Mouse (Mus musculus) lung, postnatal 4 days (tissue): Measurements from ENCODE around the gene Tubg1.

Experiments used
- DNase-seq, 2 experiments: peaks; one replicate each; pipeline ENCODE4 v3.0.0; 2021

The Tubg1 gene

GRCm38 (mm10) chr11:101167211-101167962 lies 47.6 kb downstream of the Tubg1 start:
- no peak for DNase-seq

- no peak for DNase-seq
These were observed 48.2 kb downstream of the Tubg1 start for GRCm38 (mm10) chr11:101167963-101168300.

- DNase-seq = peak; percentile 38 to 74
These were observed 48.7 kb downstream of the Tubg1 start for GRCm38 (mm10) chr11:101168301-101168980.

- DNase-seq = no peak
These were observed 49.8 kb downstream of the Tubg1 start for GRCm38 (mm10) chr11:101169301-101170107.

GRCm38 (mm10) chr11:101170354-101170810 lies 50.6 kb downstream of the Tubg1 start, which contains the start of gene Cntnap1:
TSS of gene Cntnap1 (plus strand) at chr11:101170523.
- DNase-seq = peak; percentile 79 to 84

GRCm38 (mm10) chr11:101170811-101171610 lies 51.3 kb downstream of the Tubg1 start, which contains the start of gene Plekhh3:
TSS of gene Plekhh3 (minus strand) at chr11:101171351.
- peak; percentile 96 to 98 for DNase-seq

- DNase-seq = peak; percentile 81 to 83
These were observed 52.1 kb downstream of the Tubg1 start for GRCm38 (mm10) chr11:101171721-101172433.

GRCm38 (mm10) chr11:101172434-101172815 lies 52.7 kb downstream of the Tubg1 start:
- DNase-seq = no peak

GRCm38 (mm10) chr11:101173112-101173511 lies 53.4 kb downstream of the Tubg1 start:
- peak; percentile 76 to 82 for DNase-seq

- peak; percentile 87 to 90 for DNase-seq
These were observed 54.1 kb downstream of the Tubg1 start for GRCm38 (mm10) chr11:101173631-101174388.

GRCm38 (mm10) chr11:101174389-101174745 lies 54.6 kb downstream of the Tubg1 start:
- no peak for DNase-seq

GRCm38 (mm10) chr11:101174851-101175628 lies 55.3 kb downstream of the Tubg1 start, which contains the start of gene Ccr10:
TSS of gene Ccr10 (minus strand) at chr11:101175443.
- DNase-seq = no peak

- DNase-seq = no peak
These were observed 55.9 kb downstream of the Tubg1 start for GRCm38 (mm10) chr11:101175636-101176116.
